Mouse (Mus musculus) embryonic facial prominence, embryonic 10.5 days (tissue): ENCODE measurements around the gene Eif3i. TPM values are rescaled to one million over a fixed set of nuclear protein-coding genes. Genes with fewer than 3 reads are reported as not detected.
A peak's percentile ranks its signal among the peaks of the same experiment; 100 is the strongest.
"Not testable (repeated sequence)": the region's sequence is repeated elsewhere in the genome, so short reads cannot be mapped to it uniquely, and the experiment has no call there.

Experiments
- DNase-seq: peaks from one replicate; pipeline ENCODE4 v3.0.0-alpha.2; 2017; ENCODE audit warnings: low spot score
- H3K27ac ChIP-seq: fragments of 300-500 bp; sonication (generic); replicated peaks from 2 replicates; pipeline ENCODE4 v1.5.1; 2016; ENCODE audit warnings: mild to moderate bottlenecking
- H3K27me3 ChIP-seq: fragments of 300-500 bp; sonication (generic); replicated peaks from 2 replicates; pipeline ENCODE4 v1.6.1; 2016; ENCODE audit warnings: low read depth, mild to moderate bottlenecking; ENCODE audit not compliant: poor library complexity, severe bottlenecking
- H3K36me3 ChIP-seq: fragments of 300-500 bp; sonication (generic); replicated peaks from 2 replicates; pipeline ENCODE4 v1.6.1; 2016; ENCODE audit warnings: mild to moderate bottlenecking, moderate library complexity
- H3K4me1 ChIP-seq: fragments of 300-500 bp; sonication (generic); 2 replicates; pipeline ENCODE4 v1.6.1; 2016
- H3K4me3 ChIP-seq: fragments of 300-500 bp; sonication (generic); 2 replicates; pipeline ENCODE4 v1.5.1; 2016; ENCODE audit warnings: mild to moderate bottlenecking, moderate library complexity
- H3K9me3 ChIP-seq: fragments of 300-500 bp; sonication (generic); 2 replicates; pipeline ENCODE4 v1.6.1; 2016; ENCODE audit warnings: mild to moderate bottlenecking
- WGBS: fragments of 180-500 bp; shearing (Covaris S2); methylation state at CpG from one replicate; pipeline ENCODE4 v1.1.7; 2016; 5-methylcytosine and 5-hydroxymethylcytosine counted together
- polyA plus RNA-seq: library from polyadenylated mRNA; unstranded; fragments of >200 nt; fragmentation: Nextera tagmentation; extraction: Ambion mirVana; gene quantifications from 2 replicates; pipeline ENCODE4 v1.2.1, GENCODE M21; 2016

The Eif3i gene
- polyA plus RNA-seq, 1 experiment from 2014 or later = 290 TPM

GRCm38 (mm10) chr4:129561184-129561583 is 39.3 kb downstream of the Eif3i start:
- no peak for DNase-seq
- H3K9me3 ChIP-seq = no peaks in the 10 kb centered on the region
- H3K27me3 ChIP-seq = 0 out of 2 replicates have a peak, but pooled peaks cover 5% of the 10 kb centered on the region
- no peaks in the 10 kb centered on the region for H3K36me3 ChIP-seq
- H3K4me3 ChIP-seq = no peak overlapping the region
- WGBS = 92% methylated on average over 5 of the region's 5 CpGs
- H3K4me1 ChIP-seq = peaks cover 29% of the 10 kb centered on the region
- no peak overlapping the region for H3K27ac ChIP-seq

GRCm38 (mm10) chr4:129558321-129558955 is 42.0 kb downstream of the Eif3i start:
- H3K36me3 ChIP-seq = no peaks in the 10 kb centered on the region
- H3K9me3 ChIP-seq = no peaks in the 10 kb centered on the region
- peaks cover 17% of the 10 kb centered on the region for H3K27me3 ChIP-seq
- WGBS = 84% methylated on average over 12 of the region's 12 CpGs
- no peak overlapping the region for H3K4me3 ChIP-seq
- peaks cover 36% of the 10 kb centered on the region for H3K4me1 ChIP-seq
- no peak overlapping the region for H3K27ac ChIP-seq
- no peak for DNase-seq

- Histone ChIP-seq H3K9me3 (no peaks in the 10 kb centered on the region), H3K27ac (peak overlapping the region; percentile 84), H3K27me3 (peaks cover 17% of the 10 kb centered on the region), H3K36me3 (no peaks in the 10 kb centered on the region), H3K4me1 (peaks cover 34% of the 10 kb centered on the region), H3K4me3 (peak overlapping the region; percentile 66; the same call in 1 of the 2 replicates)
- WGBS = 64% methylated on average over 9 of the region's 9 CpGs
- no peak for DNase-seq
These were observed 43.1 kb downstream of the Eif3i start for GRCm38 (mm10) chr4:129557256-129557808.

GRCm38 (mm10) chr4:129556532-129557223 is 43.8 kb downstream of the Eif3i start:
- H3K27me3 ChIP-seq = peaks cover 17% of the 10 kb centered on the region
- DNase-seq = peak; percentile 96
- peaks cover 34% of the 10 kb centered on the region for H3K4me1 ChIP-seq
- 9% methylated on average over 33 of the region's 33 CpGs for WGBS
- H3K9me3 ChIP-seq = no peaks in the 10 kb centered on the region
- H3K36me3 ChIP-seq = no peaks in the 10 kb centered on the region
- H3K4me3 ChIP-seq = peak overlapping the region; percentile 66
- H3K27ac ChIP-seq = peak overlapping the region; percentile 84

GRCm38 (mm10) chr4:129555862-129556531 is 44.5 kb downstream of the Eif3i start:
- under 1% methylated on average over 24 of the region's 24 CpGs for WGBS
- no peak for DNase-seq

GRCm38 (mm10) chr4:129555421-129555861 is 45.0 kb downstream of the Eif3i start:
- Histone ChIP-seq H3K4me3 (peak overlapping the region; percentile 66), H3K4me1 (peaks cover 39% of the 10 kb centered on the region), H3K27ac (peak overlapping the region; percentile 84), H3K27me3 (peaks cover 17% of the 10 kb centered on the region), H3K36me3 (no peaks in the 10 kb centered on the region), H3K9me3 (no peaks in the 10 kb centered on the region)
- peak; percentile 72 for DNase-seq
- WGBS = 2% methylated on average over 16 of the region's 16 CpGs

More at GRCm38 (mm10) chr4:129555862-129556531, 44.5 kb downstream of the Eif3i start:
- Histone ChIP-seq H3K27ac (peak overlapping the region; percentile 84), H3K27me3 (peaks cover 17% of the 10 kb centered on the region), H3K36me3 (no peaks in the 10 kb centered on the region), H3K4me1 (peaks cover 34% of the 10 kb centered on the region), H3K9me3 (no peaks in the 10 kb centered on the region), H3K4me3 (peak overlapping the region; percentile 66)

- not testable (repeated sequence) for H3K36me3 ChIP-seq
These were observed 45.9 kb downstream of the Eif3i start for GRCm38 (mm10) chr4:129554512-129554911.

GRCm38 (mm10) chr4:129550295-129550694 is 50.2 kb downstream of the Eif3i start:
- no peak overlapping the region; the same call in 1 of the 2 replicates for H3K27ac ChIP-seq
- no peaks in the 10 kb centered on the region for H3K9me3 ChIP-seq
- DNase-seq = peak; percentile 18
- no peak overlapping the region for H3K4me3 ChIP-seq
- H3K36me3 ChIP-seq = 0 out of 2 replicates have a peak, but pooled peaks cover 8% of the 10 kb centered on the region
- H3K4me1 ChIP-seq = peaks cover 20% of the 10 kb centered on the region
- H3K27me3 ChIP-seq = peaks cover 7% of the 10 kb centered on the region
- WGBS = 41% methylated on average over 1 of the region's 1 CpGs

More at GRCm38 (mm10) chr4:129554512-129554911, 45.9 kb downstream of the Eif3i start:
- not testable (repeated sequence) for H3K27ac ChIP-seq, H3K9me3 ChIP-seq, H3K4me3 ChIP-seq, DNase-seq
- peaks cover 47% of the 10 kb centered on the region for H3K4me1 ChIP-seq
- 88% methylated on average over 6 of the region's 6 CpGs for WGBS
- H3K27me3 ChIP-seq = peaks cover 17% of the 10 kb centered on the region

GRCm38 (mm10) chr4:129549306-129549705 is 51.1 kb downstream of the Eif3i start:
- Histone ChIP-seq H3K4me3 (no peak overlapping the region), H3K27ac (no peak overlapping the region), H3K36me3 (0 out of 2 replicates have a peak, but pooled peaks cover 8% of the 10 kb centered on the region), H3K9me3 (no peaks in the 10 kb centered on the region), H3K4me1 (peaks cover 13% of the 10 kb centered on the region), H3K27me3 (no peaks in the 10 kb centered on the region)
- DNase-seq = no peak
- 94% methylated on average over 2 of the region's 2 CpGs for WGBS

GRCm38 (mm10) chr4:129547631-129548030 is 52.8 kb downstream of the Eif3i start:
- not testable (repeated sequence) for H3K36me3 ChIP-seq, H3K27ac ChIP-seq, DNase-seq, H3K4me3 ChIP-seq, H3K9me3 ChIP-seq, H3K27me3 ChIP-seq
- 88% methylated on average over 4 of the region's 4 CpGs for WGBS
- H3K4me1 ChIP-seq = peaks cover 16% of the 10 kb centered on the region

- Histone ChIP-seq H3K36me3 (peaks cover 27% of the 10 kb centered on the region), H3K4me3 (no peak overlapping the region), H3K9me3 (no peaks in the 10 kb centered on the region), H3K27me3 (no peaks in the 10 kb centered on the region), H3K4me1 (peaks cover 26% of the 10 kb centered on the region), H3K27ac (no peak overlapping the region)
- WGBS = 89% methylated on average over 4 of the region's 4 CpGs
- no peak for DNase-seq
These were observed 56.3 kb downstream of the Eif3i start for GRCm38 (mm10) chr4:129544106-129544505.

GRCm38 (mm10) chr4:129542592-129543141 is 57.8 kb downstream of the Eif3i start, which contains the start of gene Hdac1:
TSS of gene Hdac1 (minus strand) at chr4:129542713.
- DNase-seq = peak; percentile 100
- Histone ChIP-seq H3K27ac (peak within 1 kb of the TSS; percentile 96), H3K9me3 (no peaks in the 10 kb centered on the region), H3K36me3 (peaks cover 34% of the 10 kb centered on the region), H3K4me1 (peaks cover 26% of the 10 kb centered on the region), H3K27me3 (no peaks in the 10 kb centered on the region), H3K4me3 (peak within 1 kb of the TSS; percentile 96)
- 1% methylated on average over 46 of the region's 46 CpGs for WGBS
